Mouse (Mus musculus): Measurements from ENCODE around the gene Ap5s1. TPM values are rescaled to one million over a fixed set of nuclear protein-coding genes. Genes with fewer than 3 reads are reported as not detected.

The Ap5s1 gene
- polyA plus RNA-seq, 1 experiment from 2014 or later: 39.7 TPM

DNA sequence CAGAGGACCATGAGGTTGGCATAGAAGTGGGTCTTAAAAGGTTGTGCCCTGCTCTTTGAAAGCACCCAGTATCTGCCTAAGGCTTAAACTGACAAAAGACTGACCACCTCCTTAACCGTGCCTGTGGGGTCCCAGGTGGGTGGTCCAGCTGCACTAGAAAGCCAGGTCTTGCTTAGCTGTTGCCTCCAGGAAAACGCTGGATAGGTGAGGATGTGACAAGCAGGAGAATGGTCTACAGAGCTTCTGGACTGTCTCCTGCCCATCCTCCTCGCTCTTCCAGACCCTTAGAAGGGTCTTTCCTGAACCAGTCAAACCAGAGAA is 19.3 kb upstream of the Ap5s1 start:
- Histone ChIP-seq H3K27ac (replicated peaks in 1 of 2; ENCODE audit: control insufficient read depth in 1 of 2, insufficient read depth in 1 of 2, low read depth in 2 of 2, low read length in 2 of 2) (peak overlapping the region; percentile 78 to 93; a peak in 2 of 4 replicates), H3K27me3 (ENCODE audit: control insufficient read depth, insufficient read depth, low read length) (no peaks in the 10 kb centered on the region), H3K9ac (ENCODE audit: low read length) (peak overlapping the region; percentile 77), H3K4me2 (ENCODE audit: low read length) (peak overlapping the region; percentile 74), H3K4me3 (ENCODE audit: control insufficient read depth in 1 of 2, insufficient read depth in 1 of 2, low read depth in 1 of 2, low read length in 2 of 2) (peak overlapping the region; percentile 57 to 81), H3K9me3 (ENCODE audit: control insufficient read depth, low read length) (no peaks in the 10 kb centered on the region), H3K36me3 (ENCODE audit: control insufficient read depth, insufficient read depth, low read length) (peaks cover 29% of the 10 kb centered on the region), H3K4me1 (ENCODE audit: control insufficient read depth in 2 of 2, insufficient read depth in 2 of 2, low read length in 2 of 2) (peaks cover 13 to 20% of the 10 kb centered on the region in 2 experiments)
- WGBS: 38% methylated on average over 3 of the region's 3 CpGs
- no peak for ATAC-seq (ENCODE audit: insufficient number of reproducible peaks, insufficient read depth, low FRiP score, low read depth)

- no peak overlapping the region for H3K4me2 ChIP-seq (ENCODE audit: low read length)
Measured at GRCm38 (mm10) chr2:131188311-131188710, 18.6 kb upstream of the Ap5s1 start.

GRCm38 (mm10) chr2:131189521-131190309 is 17.2 kb upstream of the Ap5s1 start:
- Histone ChIP-seq H3K36me3 (ENCODE audit: control insufficient read depth, insufficient read depth, low read length) (peaks cover 51% of the 10 kb centered on the region), H3K4me2 (ENCODE audit: low read length) (no peak overlapping the region), H3K4me1 (ENCODE audit: control insufficient read depth in 2 of 2, insufficient read depth in 2 of 2, low read length in 2 of 2) (peaks cover 13 to 20% of the 10 kb centered on the region in 2 experiments), H3K4me3 (ENCODE audit: control insufficient read depth in 1 of 2, insufficient read depth in 1 of 2, low read depth in 1 of 2, low read length in 2 of 2) (no peak overlapping the region), H3K9ac (ENCODE audit: low read length) (no peak overlapping the region), H3K9me3 (ENCODE audit: control insufficient read depth, low read length) (no peaks in the 10 kb centered on the region), H3K27ac (replicated peaks in 1 of 2; ENCODE audit: control insufficient read depth in 1 of 2, insufficient read depth in 1 of 2, low read depth in 2 of 2, low read length in 2 of 2) (no peak overlapping the region), H3K27me3 (ENCODE audit: control insufficient read depth, insufficient read depth, low read length) (no peaks in the 10 kb centered on the region)
- ATAC-seq (ENCODE audit: insufficient number of reproducible peaks, insufficient read depth, low FRiP score, low read depth): no peak
- WGBS: 63% methylated on average over 5 of the region's 5 CpGs

More at GRCm38 (mm10) chr2:131188311-131188710, 18.6 kb upstream of the Ap5s1 start:
- H3K4me1 ChIP-seq (ENCODE audit: control insufficient read depth in 2 of 2, insufficient read depth in 2 of 2, low read length in 2 of 2): peaks cover 13 to 20% of the 10 kb centered on the region in 2 experiments
- H3K27me3 ChIP-seq (ENCODE audit: control insufficient read depth, insufficient read depth, low read length): no peaks in the 10 kb centered on the region
- H3K36me3 ChIP-seq (ENCODE audit: control insufficient read depth, insufficient read depth, low read length): peaks cover 37% of the 10 kb centered on the region
- H3K9ac ChIP-seq (ENCODE audit: low read length): no peak overlapping the region
- H3K9me3 ChIP-seq (ENCODE audit: control insufficient read depth, low read length): no peaks in the 10 kb centered on the region
- no peak overlapping the region for H3K4me3 ChIP-seq (ENCODE audit: control insufficient read depth in 1 of 2, insufficient read depth in 1 of 2, low read depth in 1 of 2, low read length in 2 of 2)
- 91% methylated on average over 5 of the region's 5 CpGs for WGBS
- no peak overlapping the region for H3K27ac ChIP-seq (replicated peaks in 1 of 2; ENCODE audit: control insufficient read depth in 1 of 2, insufficient read depth in 1 of 2, low read depth in 2 of 2, low read length in 2 of 2)
- no peak for ATAC-seq (ENCODE audit: insufficient number of reproducible peaks, insufficient read depth, low FRiP score, low read depth)

- H3K36me3 ChIP-seq (ENCODE audit: control insufficient read depth, insufficient read depth, low read length): peaks cover 58% of the 10 kb centered on the region
- no peak overlapping the region for H3K4me3 ChIP-seq (ENCODE audit: control insufficient read depth in 1 of 2, insufficient read depth in 1 of 2, low read depth in 1 of 2, low read length in 2 of 2)
- H3K27ac ChIP-seq (replicated peaks in 1 of 2; ENCODE audit: control insufficient read depth in 1 of 2, insufficient read depth in 1 of 2, low read depth in 2 of 2, low read length in 2 of 2): no peak overlapping the region
- 63% methylated on average over 10 of the region's 10 CpGs for WGBS
- no peak overlapping the region for H3K4me2 ChIP-seq (ENCODE audit: low read length)
- H3K9me3 ChIP-seq (ENCODE audit: control insufficient read depth, low read length): no peaks in the 10 kb centered on the region
- H3K4me1 ChIP-seq (ENCODE audit: control insufficient read depth in 2 of 2, insufficient read depth in 2 of 2, low read length in 2 of 2): peaks cover 13 to 19% of the 10 kb centered on the region in 2 experiments
- no peak overlapping the region for H3K9ac ChIP-seq (ENCODE audit: low read length)
- no peak for ATAC-seq (ENCODE audit: insufficient number of reproducible peaks, insufficient read depth, low FRiP score, low read depth)
- H3K27me3 ChIP-seq (ENCODE audit: control insufficient read depth, insufficient read depth, low read length): no peaks in the 10 kb centered on the region
Measured at GRCm38 (mm10) chr2:131190344-131191004, 16.4 kb upstream of the Ap5s1 start.

DNA sequence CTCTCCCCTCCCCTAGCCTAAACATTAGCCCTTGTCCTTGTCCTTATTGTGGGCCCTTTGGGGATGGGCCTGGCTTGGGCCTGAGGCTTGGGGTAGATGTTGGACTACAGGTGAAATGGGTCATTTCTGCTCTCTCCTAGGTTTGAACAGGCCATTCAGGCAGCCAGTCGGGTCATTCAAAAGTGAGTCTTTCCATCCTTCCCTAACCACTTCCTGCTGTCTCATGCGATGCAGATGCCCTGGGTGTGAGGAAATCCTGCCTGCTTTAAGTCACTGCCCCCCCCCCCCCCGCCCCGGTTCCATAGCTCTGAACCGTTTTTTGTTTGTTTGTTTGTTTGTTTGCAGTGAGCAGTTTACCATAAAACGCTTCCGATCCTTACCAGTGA is 15.9 kb upstream of the Ap5s1 start:
- Histone ChIP-seq H3K9ac (ENCODE audit: low read length) (no peak overlapping the region), H3K27me3 (ENCODE audit: control insufficient read depth, insufficient read depth, low read length) (no peaks in the 10 kb centered on the region), H3K9me3 (ENCODE audit: control insufficient read depth, low read length) (no peaks in the 10 kb centered on the region), H3K4me2 (ENCODE audit: low read length) (no peak overlapping the region), H3K4me1 (ENCODE audit: control insufficient read depth in 2 of 2, insufficient read depth in 2 of 2, low read length in 2 of 2) (peaks cover 9 to 14% of the 10 kb centered on the region in 2 experiments), H3K4me3 (ENCODE audit: control insufficient read depth in 1 of 2, insufficient read depth in 1 of 2, low read depth in 1 of 2, low read length in 2 of 2) (no peak overlapping the region), H3K36me3 (ENCODE audit: control insufficient read depth, insufficient read depth, low read length) (peaks cover 63% of the 10 kb centered on the region), H3K27ac (replicated peaks in 1 of 2; ENCODE audit: control insufficient read depth in 1 of 2, insufficient read depth in 1 of 2, low read depth in 2 of 2, low read length in 2 of 2) (no peak overlapping the region)
- WGBS: 76% methylated on average over 6 of the region's 7 CpGs
- no peak for ATAC-seq (ENCODE audit: insufficient number of reproducible peaks, insufficient read depth, low FRiP score, low read depth)

DNA sequence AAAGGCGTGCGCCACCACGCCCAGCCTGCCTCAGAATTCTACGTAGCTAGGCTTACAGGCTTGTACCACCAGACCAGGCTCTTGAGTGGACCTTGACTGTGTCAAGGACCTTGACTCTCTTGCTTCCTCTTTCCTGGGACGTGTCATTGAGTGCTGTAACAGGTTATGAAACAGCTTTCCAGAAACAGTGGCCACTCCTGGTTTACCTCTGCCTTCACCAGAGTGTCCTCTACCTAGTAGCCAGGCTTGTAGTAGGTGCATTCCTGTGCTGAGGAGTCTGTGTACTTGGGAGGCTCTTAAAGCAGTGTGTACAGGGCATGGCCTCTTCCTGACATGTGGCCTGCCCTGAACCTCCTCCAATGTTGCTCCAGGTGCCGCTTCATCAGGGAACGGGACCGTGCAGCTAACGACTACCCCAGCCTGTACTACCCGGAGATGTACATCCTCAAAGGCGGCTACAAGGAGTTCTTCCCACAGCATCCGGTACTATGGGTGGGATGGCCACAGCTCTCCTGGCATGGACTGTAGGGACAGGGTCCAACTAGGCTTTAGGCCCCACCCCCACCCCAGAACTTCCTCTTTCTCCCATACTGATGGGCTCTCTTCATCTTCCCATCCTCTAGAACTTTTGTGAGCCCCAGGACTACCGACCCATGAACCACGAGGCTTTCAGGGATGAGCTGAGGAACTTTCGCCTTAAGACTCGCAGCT is 10.1 kb upstream of the Ap5s1 start:
- no peak overlapping the region for H3K4me2 ChIP-seq (ENCODE audit: low read length)
- H3K4me3 ChIP-seq (ENCODE audit: control insufficient read depth in 1 of 2, insufficient read depth in 1 of 2, low read depth in 1 of 2, low read length in 2 of 2): no peak overlapping the region
- WGBS: 90% methylated on average over 16 of the region's 16 CpGs
- no peaks in the 10 kb centered on the region for H3K4me1 ChIP-seq (ENCODE audit: control insufficient read depth in 2 of 2, insufficient read depth in 2 of 2, low read length in 2 of 2)
- no peak for ATAC-seq (ENCODE audit: insufficient number of reproducible peaks, insufficient read depth, low FRiP score, low read depth)
- H3K36me3 ChIP-seq (ENCODE audit: control insufficient read depth, insufficient read depth, low read length): peaks cover 66% of the 10 kb centered on the region
- H3K9ac ChIP-seq (ENCODE audit: low read length): no peak overlapping the region
- H3K27me3 ChIP-seq (ENCODE audit: control insufficient read depth, insufficient read depth, low read length): no peaks in the 10 kb centered on the region
- no peaks in the 10 kb centered on the region for H3K9me3 ChIP-seq (ENCODE audit: control insufficient read depth, low read length)
- H3K27ac ChIP-seq (replicated peaks in 1 of 2; ENCODE audit: control insufficient read depth in 1 of 2, insufficient read depth in 1 of 2, low read depth in 2 of 2, low read length in 2 of 2): no peak overlapping the region

- no peak for ATAC-seq (ENCODE audit: insufficient number of reproducible peaks, insufficient read depth, low FRiP score, low read depth)
- no peak overlapping the region for H3K27ac ChIP-seq (replicated peaks in 1 of 2; ENCODE audit: control insufficient read depth in 1 of 2, insufficient read depth in 1 of 2, low read depth in 2 of 2, low read length in 2 of 2)
- no peak overlapping the region for H3K9ac ChIP-seq (ENCODE audit: low read length)
- no peak overlapping the region for H3K4me3 ChIP-seq (ENCODE audit: control insufficient read depth in 1 of 2, insufficient read depth in 1 of 2, low read depth in 1 of 2, low read length in 2 of 2)
- peaks cover 28% of the 10 kb centered on the region for H3K36me3 ChIP-seq (ENCODE audit: control insufficient read depth, insufficient read depth, low read length)
- WGBS: 76% methylated on average over 2 of the region's 2 CpGs
- peaks cover 10 to 11% of the 10 kb centered on the region in 2 experiments for H3K4me1 ChIP-seq (ENCODE audit: control insufficient read depth in 2 of 2, insufficient read depth in 2 of 2, low read length in 2 of 2)
- no peaks in the 10 kb centered on the region for H3K27me3 ChIP-seq (ENCODE audit: control insufficient read depth, insufficient read depth, low read length)
- no peak overlapping the region for H3K4me2 ChIP-seq (ENCODE audit: low read length)
- no peaks in the 10 kb centered on the region for H3K9me3 ChIP-seq (ENCODE audit: control insufficient read depth, low read length)
Measured at GRCm38 (mm10) chr2:131200710-131201109, 6.2 kb upstream of the Ap5s1 start.
